Mouse (Mus musculus) frontal cortex, postnatal 10 days (tissue): ENCODE results near the gene Ccdc14.
"Not testable (repeated sequence)": the region's sequence is repeated elsewhere in the genome, so short reads cannot be mapped to it uniquely, and the experiment has no call there.

Source experiments
- DNase-seq, 2 experiments: peaks; one replicate each; pipeline ENCODE4 v3.0.0; 2022; ENCODE audit warnings: low spot score in 2 of 2, mixed read lengths in 1 of 2

Gene Ccdc14

DNA sequence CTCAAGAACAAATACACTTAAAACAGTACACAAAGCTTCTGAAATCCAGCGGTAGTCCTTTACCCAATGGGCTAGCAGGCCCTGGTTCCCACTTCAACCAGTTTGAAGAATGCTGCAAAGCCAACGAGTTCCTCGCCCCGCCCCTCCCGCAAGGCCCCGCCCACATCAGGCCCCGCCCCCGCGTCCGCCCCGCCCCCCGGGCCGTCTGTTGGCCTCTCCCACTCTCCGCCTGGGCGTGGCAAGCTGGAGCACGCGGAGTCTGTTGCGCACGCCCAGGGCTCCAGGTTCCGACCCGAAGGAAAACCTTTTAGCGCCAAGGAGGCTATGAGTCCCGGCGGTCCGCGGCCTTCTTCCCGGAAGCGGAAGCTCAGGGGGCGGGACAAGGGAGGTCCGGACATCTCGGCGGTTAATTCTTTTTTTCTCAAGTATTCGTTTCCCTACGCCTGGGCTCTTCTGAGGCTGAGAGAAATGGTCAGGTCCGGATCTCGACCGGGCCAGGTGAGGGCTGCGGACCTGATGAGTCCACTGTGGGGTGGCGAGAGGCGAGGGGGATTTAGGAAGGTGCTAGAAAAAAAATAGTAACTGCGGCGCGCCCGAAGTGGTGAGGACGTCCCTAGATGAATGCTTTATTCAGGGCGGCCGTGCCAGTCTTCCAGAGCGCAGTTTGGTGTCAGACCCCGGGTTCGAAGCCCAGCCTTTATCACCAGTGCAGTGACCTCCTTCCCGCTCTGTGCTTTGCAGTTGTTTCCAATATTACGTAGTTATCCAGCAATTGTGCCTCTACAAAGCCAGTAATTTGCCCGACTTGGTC, at the start of gene Ccdc14:
Gene Ccdc14 (plus strand): TSS at position 283 of the 811 bp plus-strand sequence.
- DNase-seq: peak; percentile 79 to 80

DNA sequence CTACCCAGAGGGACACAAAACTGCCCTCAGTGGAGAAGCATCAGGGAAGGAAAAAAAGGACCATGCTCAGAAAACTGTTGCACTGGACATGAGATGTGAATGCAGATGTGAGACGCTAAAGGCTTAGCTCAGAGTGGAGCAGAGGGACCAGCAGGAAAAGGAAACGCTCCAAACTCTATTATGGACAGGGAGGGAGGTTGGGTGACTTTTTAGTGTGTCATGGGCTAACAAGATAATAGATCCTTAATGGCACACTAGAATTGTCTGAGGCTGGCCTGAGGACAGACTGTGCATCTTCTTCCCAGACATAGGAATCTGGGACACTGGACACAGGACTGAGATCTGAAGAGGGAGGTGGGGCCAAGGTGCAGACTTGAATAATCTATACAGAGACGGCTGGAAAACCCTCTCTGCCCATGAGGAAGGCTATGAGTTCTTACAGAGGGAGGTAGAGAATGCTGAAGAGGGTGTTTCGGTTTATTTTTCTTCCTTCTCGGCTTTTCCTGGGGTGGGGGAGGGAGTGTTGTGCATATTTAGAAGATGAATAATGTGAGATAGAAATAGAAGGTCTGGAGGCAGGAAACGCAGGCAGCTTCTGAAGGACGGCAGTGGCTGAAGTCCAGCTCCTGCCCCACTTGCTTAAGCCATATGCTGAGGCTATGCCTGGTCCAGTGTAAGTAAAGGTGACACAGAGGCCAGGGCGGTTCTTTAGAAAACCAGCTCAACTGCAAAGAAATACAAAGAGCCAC, 46.7 kb upstream of the Ccdc14 start:
- DNase-seq: peak in 1 of 2 experiments; percentile 20

DNA sequence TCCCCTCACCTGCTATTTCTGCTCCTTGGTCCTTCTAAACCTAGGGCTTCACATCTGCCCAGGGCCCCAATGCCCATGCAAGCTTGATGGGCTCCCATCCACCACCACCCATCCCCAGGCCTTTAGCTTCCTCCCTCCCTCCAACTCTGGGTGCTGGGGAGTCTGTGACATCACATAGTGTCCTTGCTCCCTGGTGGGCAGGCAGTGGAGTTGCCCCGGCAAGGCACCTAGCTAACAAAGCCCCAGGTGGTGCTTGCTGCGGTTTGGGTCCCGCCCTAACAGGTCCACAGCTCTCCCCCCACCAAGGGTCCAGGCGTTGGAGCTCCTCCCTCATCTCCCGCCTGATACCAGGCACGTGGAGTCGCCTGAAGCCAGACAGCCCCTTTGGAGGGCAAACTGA, 40.8 kb upstream of the Ccdc14 start, which contains the start of gene Ropn1:
Gene Ropn1 (plus strand): TSS at position 301 of the 400 bp plus-strand sequence.
- DNase-seq: no peak

DNA sequence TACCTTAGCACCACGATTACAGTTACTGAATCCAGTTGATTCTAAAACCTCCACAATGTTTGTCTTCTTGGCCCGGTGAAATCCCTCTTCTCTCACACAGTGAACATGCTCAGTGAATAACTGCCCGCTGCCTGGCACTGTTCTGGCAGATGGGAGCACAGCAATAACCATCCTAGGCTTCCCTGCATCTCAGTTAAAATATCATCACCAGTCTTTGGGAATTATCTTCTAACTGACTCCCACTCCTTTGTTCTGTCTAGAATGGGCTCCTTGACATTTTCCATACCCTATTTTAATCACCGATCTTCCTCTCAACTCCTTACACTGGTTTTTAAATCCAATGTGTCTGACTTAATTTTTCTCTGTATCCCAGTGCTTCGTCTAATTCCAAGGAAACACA, 37.4 kb upstream of the Ccdc14 start:
- no peak for DNase-seq

DNA sequence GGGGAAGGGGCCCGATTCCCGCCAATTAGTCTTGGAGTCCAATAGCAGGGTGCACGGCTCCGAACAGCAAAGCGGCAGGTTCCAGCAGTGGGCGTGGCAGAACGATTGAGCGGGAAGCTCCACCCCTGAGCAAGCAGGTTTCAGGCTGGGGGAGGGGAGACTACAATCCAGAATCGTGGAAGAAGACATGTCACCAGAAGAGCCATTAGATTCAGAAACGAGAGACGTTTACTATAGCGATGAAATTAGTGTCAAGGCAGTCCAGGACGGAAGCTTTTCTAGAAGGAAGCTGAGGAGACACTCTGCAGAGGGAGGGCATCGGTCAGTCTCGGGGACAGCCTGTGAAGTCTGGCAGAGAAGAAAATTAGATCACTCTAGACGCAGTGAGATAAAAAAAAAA, 32.9 kb upstream of the Ccdc14 start:
- DNase-seq: peak in 1 of 2 experiments; percentile 25

DNA sequence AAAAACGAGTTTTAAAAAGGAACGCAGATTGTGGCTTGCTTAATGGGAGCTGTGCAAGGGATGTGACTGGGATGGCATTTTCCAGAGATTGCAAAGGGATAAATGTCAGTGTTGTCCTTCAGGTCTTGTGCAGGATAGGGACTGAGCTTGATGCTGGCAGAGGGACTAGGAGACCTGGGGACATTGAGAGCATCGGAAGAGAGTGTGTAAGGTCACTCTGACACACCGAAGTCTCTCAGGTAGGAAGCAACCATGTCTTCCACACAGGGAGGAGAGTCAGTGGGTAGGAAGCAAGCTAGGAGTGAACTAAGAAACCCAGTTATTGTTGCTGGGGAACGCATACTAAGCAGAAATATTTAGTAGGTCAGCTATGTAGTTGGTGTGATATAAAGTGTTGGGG, 32.4 kb upstream of the Ccdc14 start:
- DNase-seq: no peak

DNA sequence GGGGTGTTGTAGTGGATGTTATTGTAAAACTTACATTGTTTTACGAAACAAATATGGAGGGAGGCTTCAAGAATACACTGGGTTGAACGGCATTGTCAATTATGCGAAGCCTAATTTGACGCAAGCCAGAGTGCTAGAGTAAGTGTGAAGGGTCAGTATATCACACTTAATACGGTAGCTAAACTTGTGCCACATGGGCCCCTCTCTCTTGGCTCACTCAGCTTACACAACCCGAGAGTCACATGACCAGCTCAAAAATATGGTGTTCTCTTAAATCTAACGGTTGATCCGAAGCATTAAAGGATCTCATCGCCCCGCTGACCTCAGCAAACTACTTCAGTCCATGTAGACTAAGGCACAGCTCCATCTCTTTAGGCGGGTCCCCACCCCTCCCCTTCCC, 32.0 kb upstream of the Ccdc14 start:
- DNase-seq: no peak

DNA sequence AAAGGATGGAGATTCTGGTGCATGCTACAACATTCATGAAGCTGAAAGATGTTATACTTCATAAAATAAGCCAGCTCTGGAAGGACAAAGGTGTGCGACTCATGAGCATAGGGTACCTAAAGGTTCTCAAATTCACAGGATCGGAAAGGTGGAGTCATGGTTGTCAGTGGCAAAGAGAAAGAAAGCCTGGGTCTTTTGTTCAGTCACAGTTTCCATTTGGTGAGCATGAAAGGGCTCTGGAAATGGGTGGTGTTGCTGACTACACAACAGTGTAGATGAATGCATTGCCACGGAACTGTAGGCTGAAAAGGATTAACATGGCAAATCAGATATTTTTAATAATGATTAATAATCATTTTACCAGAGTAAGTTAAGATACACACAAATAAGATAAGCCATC, 25.9 kb upstream of the Ccdc14 start:
- DNase-seq: no peak

DNA sequence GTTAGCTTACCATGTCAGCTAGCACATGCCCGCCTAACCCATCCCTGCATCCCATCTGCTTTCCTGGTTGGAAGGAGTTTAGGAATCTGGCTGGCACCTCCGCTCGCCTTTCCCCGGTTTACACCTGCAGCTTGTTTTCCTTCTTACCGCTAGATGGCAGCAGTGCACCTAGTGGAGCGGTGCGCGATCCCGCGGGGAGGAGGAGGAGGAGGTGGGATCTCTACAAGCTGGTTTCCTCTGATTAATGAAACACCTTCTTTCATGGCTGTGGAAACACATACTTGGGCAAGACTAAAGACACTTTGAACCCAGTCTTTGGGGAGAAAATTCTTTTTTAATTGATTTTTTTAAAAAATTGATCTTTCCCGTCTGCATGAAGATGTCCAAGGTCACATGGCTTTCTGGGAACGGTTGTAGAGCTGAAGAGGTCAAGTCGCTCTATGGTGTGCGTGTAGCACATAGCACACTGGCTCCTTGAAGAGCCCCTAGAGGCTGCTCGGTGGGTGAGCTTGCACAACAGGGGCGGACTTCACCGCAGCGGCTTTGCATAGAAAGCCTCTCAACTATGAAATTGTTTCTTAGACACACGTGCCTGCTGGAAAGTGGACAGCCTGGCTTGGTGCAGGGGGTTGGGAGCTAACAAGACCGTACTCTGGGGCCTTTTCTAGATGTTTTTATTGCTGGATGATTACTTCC, 23.2 kb upstream of the Ccdc14 start:
- DNase-seq: peak; percentile 38 to 64

DNA sequence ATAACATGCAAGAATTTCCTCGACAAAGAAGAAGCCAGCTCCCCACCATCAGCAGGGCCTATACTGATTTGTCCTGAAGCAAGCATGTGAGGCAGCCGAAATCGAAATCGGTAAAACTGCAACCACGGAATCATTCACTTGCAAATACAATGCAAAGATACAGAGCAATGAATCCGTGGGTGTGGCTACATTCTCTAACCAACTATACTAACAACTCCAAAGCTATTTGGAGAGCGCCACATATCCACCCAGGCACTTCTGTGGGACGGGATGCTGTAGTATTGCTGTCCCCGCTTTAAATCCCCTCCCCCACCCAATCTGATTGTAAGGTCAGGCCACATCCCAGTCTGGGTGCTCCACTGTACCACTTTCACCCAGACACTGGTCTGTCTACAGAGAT, 22.1 kb upstream of the Ccdc14 start:
- no peak for DNase-seq

DNA sequence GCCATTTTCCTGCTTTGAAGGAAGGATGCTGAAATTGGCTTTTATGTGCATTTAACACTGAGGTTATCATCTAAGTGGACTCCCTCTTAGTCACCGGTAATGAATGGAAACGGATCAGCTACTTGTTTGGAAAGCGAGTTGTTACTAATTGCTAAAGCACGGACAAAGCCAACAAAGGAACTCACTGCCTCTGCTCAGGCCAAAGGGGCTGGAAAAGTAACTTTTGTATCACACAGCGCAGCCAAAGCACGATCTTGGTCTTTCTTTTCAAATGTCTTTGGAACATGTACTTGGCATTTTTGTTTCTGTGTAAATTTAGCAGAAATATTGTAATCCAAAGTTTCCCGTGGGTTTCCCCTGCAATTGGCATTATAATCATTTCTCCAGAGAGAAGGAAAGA, 18.4 kb upstream of the Ccdc14 start:
- no peak for DNase-seq

DNA sequence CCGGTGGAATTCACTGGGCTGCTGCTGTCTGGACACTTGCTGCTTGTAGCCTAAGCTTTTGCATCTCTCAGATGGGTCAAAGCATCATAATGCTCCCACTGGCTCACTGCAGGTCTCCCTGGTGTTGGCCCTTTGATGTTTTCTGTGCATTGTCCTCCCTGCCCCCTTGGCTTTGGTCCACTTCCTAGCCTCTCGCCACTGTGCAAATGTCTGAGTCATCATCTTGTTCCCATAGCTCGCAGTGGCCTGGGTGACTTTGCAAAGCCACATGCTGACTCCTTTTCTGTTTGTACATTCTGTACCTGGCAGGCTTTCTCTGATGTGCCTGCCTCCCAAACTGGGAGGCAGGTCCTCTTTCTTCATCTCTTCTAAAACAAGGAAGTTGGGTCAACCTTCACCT, 17.6 kb upstream of the Ccdc14 start:
- DNase-seq: no peak

DNA sequence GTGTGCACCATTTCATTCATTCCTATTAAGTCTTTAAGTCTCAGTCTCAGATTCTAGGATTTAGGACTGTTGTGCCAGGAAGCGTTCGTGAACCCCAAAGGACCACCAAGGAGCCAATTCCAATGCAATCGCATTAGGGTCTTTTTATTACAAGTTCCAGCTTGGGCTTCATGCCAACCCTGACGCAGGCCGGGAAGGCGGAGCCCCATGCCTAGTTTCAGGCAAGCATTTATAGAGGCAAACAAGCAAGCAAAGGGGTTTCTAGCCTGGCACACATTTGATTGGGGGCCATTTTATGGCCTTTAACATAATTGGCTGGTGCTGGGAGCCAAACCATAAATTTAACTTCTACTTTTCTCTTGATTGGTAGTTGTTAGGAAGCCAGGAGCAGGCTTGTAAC, 16.1 kb upstream of the Ccdc14 start:
- DNase-seq: no peak

DNA sequence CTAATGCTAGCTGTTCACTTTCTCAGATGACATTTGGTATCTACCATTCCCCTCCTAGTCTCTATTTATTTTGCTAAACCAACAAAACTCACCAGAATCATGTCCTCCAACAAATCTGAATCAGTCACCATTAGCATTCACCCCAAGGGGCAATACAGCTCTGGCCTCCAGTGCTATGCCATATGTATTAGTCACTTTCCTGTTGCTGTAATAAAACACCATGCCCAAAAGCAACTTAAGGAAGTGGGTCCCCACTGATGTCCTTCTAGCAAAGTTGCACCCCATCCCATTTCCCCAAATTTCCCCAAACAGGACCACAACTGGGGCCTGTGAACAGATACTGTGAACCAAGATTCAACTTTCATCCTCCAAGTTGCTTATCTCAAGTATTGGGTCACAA, 8.6 kb upstream of the Ccdc14 start:
- no peak for DNase-seq

DNA sequence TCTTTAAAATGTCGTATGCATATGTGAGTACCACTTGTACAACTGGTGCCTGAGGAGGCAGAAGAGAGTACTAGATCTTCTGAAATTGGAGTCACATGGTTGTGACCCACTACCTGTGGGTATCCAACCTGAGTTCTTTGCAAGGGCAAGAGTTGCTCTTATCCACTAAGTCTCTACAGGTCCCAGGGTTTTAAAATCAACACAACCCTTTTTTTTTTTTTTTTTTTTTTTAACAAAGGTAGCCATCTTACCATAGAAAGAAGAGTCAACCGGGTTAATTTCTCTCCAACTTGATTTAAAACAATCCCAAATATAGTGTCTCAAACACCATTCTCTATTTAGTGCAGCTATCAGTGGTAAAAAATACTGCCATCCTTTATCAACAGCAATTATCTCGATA, 537 bp upstream of the Ccdc14 start:
- DNase-seq: no peak

DNA sequence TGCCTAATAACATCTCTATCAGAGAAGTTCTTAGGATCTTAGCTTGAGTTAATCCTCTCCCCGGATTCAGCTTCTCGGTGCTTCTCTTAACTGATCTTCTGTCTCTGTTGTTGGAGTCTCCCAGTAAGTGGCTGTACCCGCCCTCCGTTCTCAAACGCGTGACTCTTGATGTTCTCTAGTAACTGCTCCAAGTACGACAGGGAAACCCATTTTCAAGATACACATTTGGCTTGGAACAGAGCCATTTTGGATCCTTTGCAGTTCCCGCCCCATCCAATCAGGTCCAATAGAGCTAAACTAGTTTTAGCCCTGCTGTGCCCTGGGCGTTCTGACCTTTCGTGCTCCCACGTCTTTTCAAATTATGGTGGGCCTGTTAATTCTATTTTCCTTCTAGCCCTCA, 740 bp downstream of the Ccdc14 start:
- DNase-seq: no peak

DNA sequence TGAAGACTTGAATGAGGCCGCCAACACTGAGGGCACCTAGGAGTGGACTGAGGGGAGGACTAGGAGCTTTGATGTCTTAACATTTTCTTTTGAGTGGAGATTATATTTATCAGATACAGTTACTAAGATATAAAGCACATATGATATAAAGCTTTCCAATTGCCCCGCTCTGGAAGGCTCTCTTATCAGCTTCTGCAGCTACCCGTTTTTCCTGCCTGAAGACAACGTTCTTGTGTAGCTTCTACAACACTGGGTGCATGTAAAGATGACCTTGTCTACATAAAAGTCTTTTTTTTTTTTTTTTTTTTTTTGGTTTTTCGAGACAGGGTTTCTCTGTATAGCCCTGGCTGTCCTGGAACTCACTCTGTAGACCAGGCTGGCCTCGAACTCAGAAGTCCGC, 4.1 kb downstream of the Ccdc14 start:
- no peak for DNase-seq

DNA sequence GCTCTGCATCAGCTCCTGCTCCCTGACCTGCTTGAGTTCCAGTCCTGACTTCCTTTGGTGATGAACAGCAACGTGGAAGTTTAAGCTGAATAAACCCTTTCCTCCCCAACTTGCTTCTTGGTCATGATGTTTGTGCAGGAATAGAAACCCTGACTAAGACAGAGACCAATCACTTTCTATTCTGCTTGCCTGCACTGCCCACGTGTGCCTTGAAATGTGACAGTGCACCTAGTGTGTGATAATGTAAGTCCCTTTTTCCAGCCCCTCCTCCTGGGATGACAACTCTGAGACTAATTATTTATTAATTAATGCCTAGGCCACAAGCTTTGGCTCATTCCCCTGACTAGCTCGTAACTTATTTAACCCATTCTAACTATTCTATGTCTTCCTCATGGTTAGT, 8.3 kb downstream of the Ccdc14 start:
- not testable (repeated sequence) for DNase-seq

DNA sequence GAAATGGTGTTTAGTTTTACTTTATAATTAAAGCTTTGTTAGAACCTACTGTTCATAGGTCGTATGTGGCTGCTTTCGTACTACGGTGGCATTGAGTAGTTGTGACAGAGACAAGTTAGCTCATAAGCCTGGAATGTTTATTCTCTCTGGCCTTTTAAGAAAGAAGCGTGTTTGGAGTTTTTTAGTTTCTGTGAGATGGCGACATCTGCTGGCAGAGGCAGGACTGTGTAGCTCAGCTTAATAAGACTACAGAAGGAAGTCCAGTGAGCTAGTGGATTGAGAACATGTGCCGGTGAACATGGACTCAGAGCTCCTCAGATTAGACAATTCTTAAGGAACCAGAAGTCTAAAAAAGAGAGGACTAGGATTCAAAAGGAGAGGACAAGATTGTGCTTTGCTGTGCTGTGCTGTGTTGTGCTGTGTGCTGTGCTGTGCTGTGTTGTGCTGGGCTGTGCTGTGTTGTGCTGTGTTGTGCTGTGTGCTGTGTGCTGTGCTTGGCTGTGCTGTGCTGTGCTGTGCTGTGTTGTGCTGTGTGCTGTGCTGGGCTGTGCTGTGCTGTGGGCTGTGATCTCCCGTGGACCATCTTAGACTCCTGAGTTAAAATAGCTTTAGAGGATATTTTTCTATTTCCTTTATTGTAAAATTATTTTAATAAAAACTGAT, 9.9 kb downstream of the Ccdc14 start:
- peak; percentile 41 to 66 for DNase-seq

DNA sequence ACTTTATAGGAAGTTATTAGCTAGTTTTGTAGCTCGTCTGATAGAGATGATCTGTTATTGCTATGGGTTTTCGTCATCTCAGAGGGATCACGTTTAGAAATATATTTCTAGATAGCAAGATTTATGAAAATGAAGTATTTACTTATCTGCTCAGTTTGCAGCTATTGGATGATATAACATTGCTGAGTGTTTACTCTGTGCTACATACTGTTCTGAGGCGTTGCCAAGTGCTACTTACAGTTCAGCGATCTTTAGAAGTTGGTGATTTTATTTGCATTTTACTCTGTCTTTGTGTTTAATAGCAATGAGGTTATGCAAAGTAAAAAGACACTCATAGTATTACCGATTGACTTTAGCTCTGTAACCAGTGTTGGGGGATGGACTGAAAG, 10.4 kb downstream of the Ccdc14 start:
- no peak for DNase-seq

DNA sequence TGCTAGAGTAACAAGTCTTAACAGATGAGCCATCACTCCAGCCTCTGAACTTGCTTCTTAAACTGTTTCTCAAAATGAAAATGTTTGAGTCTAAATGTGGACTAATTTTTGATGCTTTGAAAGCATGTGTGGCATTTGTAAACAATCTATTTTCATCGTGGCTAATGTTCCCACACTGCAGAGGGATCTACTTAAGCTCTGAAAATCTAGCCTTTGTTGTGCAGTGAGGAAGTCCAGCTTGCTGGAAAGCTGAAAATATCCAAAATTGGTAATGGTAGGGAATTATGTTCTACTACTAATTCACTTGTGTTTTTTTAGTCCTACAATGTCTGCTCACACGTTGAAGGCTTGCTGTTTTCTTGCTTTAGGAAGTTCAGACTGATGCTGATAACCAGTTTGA, 15.6 kb downstream of the Ccdc14 start:
- no peak for DNase-seq

DNA sequence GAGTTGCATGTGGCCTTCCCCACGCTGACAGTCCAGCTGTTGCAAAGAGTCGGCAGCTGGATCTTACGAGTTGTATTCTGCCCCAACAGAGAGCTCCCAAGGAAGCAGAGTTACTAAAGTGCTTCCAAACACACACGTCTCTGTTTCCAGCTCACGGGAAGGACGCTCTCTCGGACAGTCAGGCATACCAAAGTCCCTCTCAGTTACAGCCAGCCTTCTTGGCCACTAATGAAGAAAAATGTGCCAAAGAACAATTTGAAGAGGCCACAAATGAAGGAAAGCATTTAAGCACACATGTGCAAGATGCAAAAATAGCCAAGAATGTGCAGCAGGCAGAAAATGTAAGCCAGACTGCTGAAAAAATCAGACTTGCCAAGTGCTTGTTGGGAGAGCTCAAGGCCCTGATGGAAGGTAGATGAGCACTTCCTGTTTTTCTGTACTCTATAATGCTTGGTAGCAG, 16.1 kb downstream of the Ccdc14 start:
- no peak for DNase-seq
